Mouse (Mus musculus) CH12.LX (cell line): Measurements from ENCODE around the gene Ern1. TPM values are rescaled to one million over a fixed set of nuclear protein-coding genes. Genes with fewer than 3 reads are reported as not detected.
A peak's percentile ranks its signal among the peaks of the same experiment; 100 is the strongest.

ENCODE experiments used
- DNase-seq: peaks from one replicate; pipeline ENCODE4 v3.0.0-alpha.2; 2013; ENCODE audit errors: extremely low read depth
- H3K27ac ChIP-seq: 2 replicates; pipeline ENCODE4 v1.5.1; 2012; ENCODE audit warnings: low read depth, mild to moderate bottlenecking, control low read depth, moderate library complexity; ENCODE audit not compliant: insufficient read depth
- H3K27me3 ChIP-seq: replicated peaks from 2 replicates; pipeline ENCODE3; 2012; ENCODE audit warnings: inconsistent platforms
- H3K36me3 ChIP-seq, 2 experiments: replicated peaks in 1 of 2; 2 replicates each; pipeline versions ENCODE3 to v1.6.1; 2012; ENCODE audit warnings: inconsistent platforms in 1 of 2, low read length in 1 of 2, mild to moderate bottlenecking in 1 of 2, mixed read lengths in 1 of 2, moderate library complexity in 1 of 2; ENCODE audit not compliant: control insufficient read depth in 1 of 2, insufficient read depth in 1 of 2
- H3K4me1 ChIP-seq, 2 experiments: 2 replicates each; pipeline ENCODE4 v1.6.1; 2012; ENCODE audit warnings: inconsistent platforms in 1 of 2, moderate library complexity in 1 of 2; ENCODE audit not compliant: insufficient read depth in 2 of 2, control insufficient read depth in 1 of 2
- H3K4me2 ChIP-seq: 2 replicates; pipeline ENCODE4 v1.6.1; 2012; ENCODE audit warnings: low read depth, mild to moderate bottlenecking, control low read depth; ENCODE audit not compliant: poor library complexity, insufficient read depth, severe bottlenecking
- H3K4me3 ChIP-seq, 3 experiments: fragments of 150-350 bp in 1 of 3; sonication (generic) in 1 of 3; replicated peaks in 1 of 3; 2 replicates each; pipeline versions ENCODE3 to v1.5.1; 2011 to 2012; ENCODE audit warnings: low read depth in 2 of 3, low read length in 2 of 3, mild to moderate bottlenecking in 2 of 3, moderate library complexity in 2 of 3, control low read depth in 1 of 3, improper control_type of control experiment in 1 of 3, inconsistent platforms in 1 of 3, mixed read lengths in 1 of 3; ENCODE audit not compliant: poor library complexity in 1 of 3
- H3K79me2 ChIP-seq: replicated peaks from 2 replicates; pipeline ENCODE4 v1.6.1; 2012; ENCODE audit warnings: mild to moderate bottlenecking, moderate library complexity; ENCODE audit not compliant: control insufficient read depth, poor library complexity, insufficient read depth, severe bottlenecking; ENCODE audit errors: extremely low read depth
- H3K9ac ChIP-seq: 2 replicates; pipeline ENCODE4 v1.6.1; 2012; ENCODE audit warnings: low read depth, mild to moderate bottlenecking, control low read depth, moderate library complexity; ENCODE audit not compliant: insufficient read depth
- H3K9me3 ChIP-seq: replicated peaks from 2 replicates; pipeline ENCODE3; 2012; ENCODE audit warnings: low read length, inconsistent platforms, mixed read lengths
- BHLHE40 ChIP-seq: IDR thresholded peaks from 2 replicates; pipeline ENCODE4 v1.6.1; 2011; ENCODE audit warnings: mild to moderate bottlenecking, low read depth, low read length, improper control_type of control experiment
- CHD2 ChIP-seq: IDR thresholded peaks from 2 replicates; pipeline ENCODE4 v1.6.1; 2011; ENCODE audit warnings: low read length, improper control_type of control experiment
- E2F4 ChIP-seq: IDR thresholded peaks from 2 replicates; pipeline ENCODE4 v1.6.1; 2011; ENCODE audit warnings: low read depth, low read length, improper control_type of control experiment; ENCODE audit not compliant: insufficient replicate concordance
- EP300 ChIP-seq: IDR thresholded peaks from 2 replicates; pipeline ENCODE4 v1.6.1; 2011; ENCODE audit warnings: low read length, improper control_type of control experiment
- ETS1 ChIP-seq: conservative IDR thresholded peaks from 2 replicates; pipeline ENCODE4 v1.6.1; 2012; ENCODE audit warnings: low read depth, mild to moderate bottlenecking, inconsistent platforms, low read length, improper control_type of control experiment, moderate library complexity
- GABPA ChIP-seq: IDR thresholded peaks from 2 replicates; pipeline ENCODE4 v1.6.1; 2012; ENCODE audit warnings: low read depth, low read length, improper control_type of control experiment, inconsistent platforms; ENCODE audit not compliant: insufficient replicate concordance
- HCFC1 ChIP-seq: IDR thresholded peaks from 2 replicates; pipeline ENCODE4 v1.6.1; 2012; ENCODE audit warnings: low read depth, mild to moderate bottlenecking, inconsistent platforms, low read length, improper control_type of control experiment
- JUN ChIP-seq: IDR thresholded peaks from 2 replicates; pipeline ENCODE4 v1.6.1; 2011; ENCODE audit warnings: low read depth, mild to moderate bottlenecking, low read length, improper control_type of control experiment, moderate library complexity; ENCODE audit not compliant: insufficient read depth
- JUND ChIP-seq: conservative IDR thresholded peaks from 2 replicates; pipeline ENCODE4 v1.6.1; 2011; ENCODE audit warnings: low read depth, low read length, improper control_type of control experiment
- MAX ChIP-seq: IDR thresholded peaks from 2 replicates; pipeline ENCODE4 v1.6.1; 2011; ENCODE audit warnings: low read length, improper control_type of control experiment
- MAZ ChIP-seq: IDR thresholded peaks from 2 replicates; pipeline ENCODE4 v1.6.1; 2012; ENCODE audit warnings: low read depth, mild to moderate bottlenecking, inconsistent platforms, low read length, improper control_type of control experiment, moderate library complexity
- MXI1 ChIP-seq: IDR thresholded peaks from 2 replicates; pipeline ENCODE4 v1.6.1; 2011; ENCODE audit warnings: mild to moderate bottlenecking, low read depth, low read length, improper control_type of control experiment
- PAX5 ChIP-seq: IDR thresholded peaks from 2 replicates; pipeline ENCODE4 v1.6.1; 2012; ENCODE audit warnings: low read length, inconsistent platforms, mixed read lengths
- POLR2A ChIP-seq: IDR thresholded peaks from 2 replicates; pipeline ENCODE4 v1.6.1; 2011; ENCODE audit warnings: low read depth, mild to moderate bottlenecking, improper control_type of control experiment, low read length
- RAD21 ChIP-seq: IDR thresholded peaks from 2 replicates; pipeline ENCODE4 v1.6.1; 2011; ENCODE audit warnings: low read depth, mild to moderate bottlenecking, low read length, improper control_type of control experiment, moderate library complexity
- RCOR1 ChIP-seq: conservative IDR thresholded peaks from 2 replicates; pipeline ENCODE4 v1.6.1; 2012; ENCODE audit warnings: low read depth, mild to moderate bottlenecking, inconsistent platforms, low read length, improper control_type of control experiment
- SIN3A ChIP-seq: IDR thresholded peaks from 2 replicates; pipeline ENCODE4 v1.6.1; 2012; ENCODE audit warnings: low read length, improper control_type of control experiment, inconsistent platforms
- SMC3 ChIP-seq: IDR thresholded peaks from 2 replicates; pipeline ENCODE4 v1.6.1; 2011; ENCODE audit warnings: low read depth, low read length, improper control_type of control experiment
- TBP ChIP-seq: conservative IDR thresholded peaks from 2 replicates; pipeline ENCODE4 v1.6.1; 2011; ENCODE audit warnings: low read depth, low read length, improper control_type of control experiment
- TCF12 ChIP-seq: IDR thresholded peaks from 2 replicates; pipeline ENCODE4 v1.6.1; 2014; ENCODE audit warnings: low read depth, mild to moderate bottlenecking, inconsistent platforms, low read length, improper control_type of control experiment
- USF1 ChIP-seq: IDR thresholded peaks from 2 replicates; pipeline ENCODE4 v1.6.1; 2014; ENCODE audit warnings: low read depth, mild to moderate bottlenecking, inconsistent platforms, low read length, improper control_type of control experiment
- USF2 ChIP-seq: conservative IDR thresholded peaks from 2 replicates; pipeline ENCODE4 v1.6.1; 2011; ENCODE audit warnings: low read depth, low read length, improper control_type of control experiment
- ZC3H11A ChIP-seq: IDR thresholded peaks from 2 replicates; pipeline ENCODE4 v1.6.1; 2012; ENCODE audit warnings: low read depth, mild to moderate bottlenecking, inconsistent platforms, low read length, improper control_type of control experiment
- ZKSCAN1 ChIP-seq: IDR thresholded peaks from 2 replicates; pipeline ENCODE4 v1.6.1; 2012; ENCODE audit warnings: low read depth, inconsistent platforms, low read length, improper control_type of control experiment, borderline replicate concordance
- ZNF384 ChIP-seq: IDR thresholded peaks from 2 replicates; pipeline ENCODE4 v1.6.1; 2012; ENCODE audit warnings: low read depth, low read length, improper control_type of control experiment, inconsistent platforms
- dilution Hi-C: fragments of 300-500 bp; cut with MboI; formaldehyde crosslinking; loops from 2 replicates; pipeline ENCODE4 v1.14.3; 2020; ENCODE audit warnings: low sequenced_read_pairs; ENCODE audit not compliant: extremely low pct_unique_long_range_greater_than_20kb, extremely low pct_ligation_motif_present
- in situ Hi-C: fragments of 300-500 bp; cut with MboI; formaldehyde crosslinking; loops from 3 replicates; pipeline ENCODE4 v1.14.3; 2019; ENCODE audit warnings: low sequenced_read_pairs, low pct_ligation_motif_present, low pct_unique_long_range_greater_than_20kb, mixed read lengths
- polyA plus RNA-seq: library from polyadenylated mRNA; unstranded; fragments of >175 nt; gene quantifications from 2 replicates; pipeline ENCODE4 v1.2.1, GENCODE M21; 2012; ENCODE audit warnings: low read depth; ENCODE audit not compliant: insufficient read length
- total RNA-seq, 2 experiments: library from RNA; depleted of rRNA; stranded (reverse); fragments of 300-350 nt in 1 of 2; fragments of >200 nt in 1 of 2; gene quantifications; 2 replicates each; pipeline ENCODE4 v1.2.3; 2012 to 2014

Ern1 gene
- total and polyA plus RNA-seq, 3 experiments: 3.0 to 21.7 (median 7.7) TPM

DNA sequence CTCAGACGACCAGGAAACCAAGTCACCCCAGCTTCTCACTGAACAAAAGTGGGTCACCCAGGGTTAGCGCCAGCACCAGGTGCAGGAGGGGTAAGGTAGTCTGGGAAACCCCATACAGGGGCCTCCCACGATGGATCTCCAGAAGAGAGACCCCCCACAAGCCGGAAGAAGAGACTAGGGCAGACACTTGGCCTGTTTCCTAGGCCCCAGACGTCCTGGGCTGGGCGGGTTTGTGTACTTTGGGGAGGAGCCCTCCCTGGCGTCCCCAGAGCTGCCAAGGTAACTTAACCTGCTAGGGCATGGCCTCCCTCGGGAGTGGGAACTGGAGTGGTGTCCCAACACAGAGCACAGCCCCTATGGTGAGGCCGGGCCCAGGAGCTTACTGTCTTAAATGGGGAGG, 113.1 kb downstream of the Ern1 start:
- H3K27me3 ChIP-seq: no peaks in the 10 kb centered on the region
- peaks cover 2% of the 10 kb centered on the region for H3K9me3 ChIP-seq
- in situ Hi-C loops: no loop called here
- DNase-seq: no peak
- H3K36me3 ChIP-seq: peaks cover 17 to 38% of the 10 kb centered on the region in 2 experiments
- no peak overlapping the region for H3K4me3 ChIP-seq
- H3K4me1 ChIP-seq: peaks cover 0 to 21% of the 10 kb centered on the region in 2 experiments; a peak in 3 of 4 replicates
- H3K4me2 ChIP-seq: no peak overlapping the region
- H3K9ac ChIP-seq: no peak overlapping the region
- H3K79me2 ChIP-seq: no peaks in the 10 kb centered on the region
- H3K27ac ChIP-seq: no peak overlapping the region
- dilution Hi-C loops: no loop called here
- TF ChIP-seq ZKSCAN1: no peak
- no peak for TF ChIP-seq USF1
- TF ChIP-seq TBP: no peak
- no peak for TF ChIP-seq PAX5
- no peak for TF ChIP-seq JUND
- no peak for TF ChIP-seq MAZ
- no peak for TF ChIP-seq ETS1
- TF ChIP-seq BHLHE40: no peak
- no peak for TF ChIP-seq E2F4
- TF ChIP-seq JUN: no peak
- TF ChIP-seq ZNF384: no peak
- TF ChIP-seq SMC3: no peak

- H3K4me2 ChIP-seq: no peak overlapping the region
- no peak for DNase-seq
- H3K79me2 ChIP-seq: no peaks in the 10 kb centered on the region
- peaks cover 17 to 38% of the 10 kb centered on the region in 2 experiments for H3K36me3 ChIP-seq
- H3K4me3 ChIP-seq: no peak overlapping the region
- H3K9me3 ChIP-seq: peaks cover 2% of the 10 kb centered on the region
- in situ Hi-C loops (no loop called here), dilution Hi-C loops (no loop called here)
- TF ChIP-seq E2F4: no peak
- TF ChIP-seq MXI1: no peak
- H3K9ac ChIP-seq: no peak overlapping the region
- H3K27me3 ChIP-seq: no peaks in the 10 kb centered on the region
- peaks cover 0 to 21% of the 10 kb centered on the region in 2 experiments; a peak in 3 of 4 replicates for H3K4me1 ChIP-seq
- no peak overlapping the region for H3K27ac ChIP-seq
Measured at GRCm38 (mm10) chr11:106373998-106374397, 113.7 kb downstream of the Ern1 start.

DNA sequence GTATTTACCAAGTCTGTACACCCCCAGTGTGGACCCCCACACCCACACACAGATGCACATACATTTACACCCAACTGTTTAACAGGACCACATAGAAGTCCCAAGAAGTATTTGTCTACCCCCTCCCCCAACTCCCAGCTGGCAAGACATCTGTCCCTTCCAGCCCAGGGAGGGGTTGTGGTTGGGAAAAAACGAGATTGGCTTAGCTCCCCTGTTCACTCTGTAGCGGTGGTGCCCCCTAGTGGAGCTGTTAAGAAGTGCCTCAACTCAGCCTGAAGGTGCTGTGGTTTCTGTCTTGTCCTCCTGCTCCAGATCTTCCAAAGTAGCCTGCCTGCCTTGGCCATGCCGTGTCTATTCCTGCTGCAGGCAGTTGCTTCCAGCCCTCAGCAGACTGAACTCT, 121.3 kb downstream of the Ern1 start:
- DNase-seq: peak; percentile 85
- peaks cover 0 to 8% of the 10 kb centered on the region in 2 experiments; a peak in 2 of 4 replicates for H3K4me1 ChIP-seq
- H3K36me3 ChIP-seq: no peaks in the 10 kb centered on the region
- H3K27me3 ChIP-seq: peaks cover 8% of the 10 kb centered on the region
- no peak overlapping the region for H3K4me2 ChIP-seq
- H3K9ac ChIP-seq: no peak overlapping the region
- in situ Hi-C loops (no loop called here), dilution Hi-C loops (no loop called here)
- H3K4me3 ChIP-seq: no peak overlapping the region
- H3K27ac ChIP-seq: no peak overlapping the region
- peaks cover 10% of the 10 kb centered on the region for H3K9me3 ChIP-seq
- H3K79me2 ChIP-seq: no peaks in the 10 kb centered on the region
- TF ChIP-seq PAX5 (no peak), MAX (peak; percentile 60; the same call in 1 of the 2 replicates), BHLHE40 (peak; percentile 44; the same call in 1 of the 2 replicates), MAZ (peak; percentile 76; the same call in 1 of the 2 replicates), SMC3 (peak; percentile 89), CHD2 (peak; percentile 67), ZC3H11A (peak; percentile 71), RCOR1 (no peak), SIN3A (peak; percentile 62; the same call in 1 of the 2 replicates), RAD21 (peak; percentile 93), USF2 (no peak; the same call in 1 of the 2 replicates), USF1 (no peak), E2F4 (no peak), HCFC1 (no peak; the same call in 1 of the 2 replicates), EP300 (no peak), ZNF384 (peak; percentile 37; the same call in 1 of the 2 replicates), TCF12 (peak; percentile 49; the same call in 1 of the 2 replicates), TBP (no peak), POLR2A (no peak), GABPA (no peak)
